Mouse (Mus musculus) CH12.LX (cell line): ENCODE results near the gene Coro7. TPM values are rescaled to one million over a fixed set of nuclear protein-coding genes. Genes with fewer than 3 reads are reported as not detected.

ENCODE experiments used
- DNase-seq: peaks from one replicate; pipeline ENCODE4 v3.0.0-alpha.2; 2013; ENCODE audit errors: extremely low read depth
- H3K27ac ChIP-seq: 2 replicates; pipeline ENCODE4 v1.5.1; 2012; ENCODE audit warnings: low read depth, mild to moderate bottlenecking, control low read depth, moderate library complexity; ENCODE audit not compliant: insufficient read depth
- H3K27me3 ChIP-seq: replicated peaks from 2 replicates; pipeline ENCODE3; 2012; ENCODE audit warnings: inconsistent platforms
- H3K36me3 ChIP-seq, 2 experiments: replicated peaks in 1 of 2; 2 replicates each; pipeline versions ENCODE3 to v1.6.1; 2012; ENCODE audit warnings: inconsistent platforms in 1 of 2, low read length in 1 of 2, mild to moderate bottlenecking in 1 of 2, mixed read lengths in 1 of 2, moderate library complexity in 1 of 2; ENCODE audit not compliant: control insufficient read depth in 1 of 2, insufficient read depth in 1 of 2
- H3K4me1 ChIP-seq, 2 experiments: 2 replicates each; pipeline ENCODE4 v1.6.1; 2012; ENCODE audit warnings: inconsistent platforms in 1 of 2, moderate library complexity in 1 of 2; ENCODE audit not compliant: insufficient read depth in 2 of 2, control insufficient read depth in 1 of 2
- H3K4me2 ChIP-seq: 2 replicates; pipeline ENCODE4 v1.6.1; 2012; ENCODE audit warnings: low read depth, mild to moderate bottlenecking, control low read depth; ENCODE audit not compliant: poor library complexity, insufficient read depth, severe bottlenecking
- H3K4me3 ChIP-seq, 3 experiments: fragments of 150-350 bp in 1 of 3; sonication (generic) in 1 of 3; replicated peaks in 1 of 3; 2 replicates each; pipeline versions ENCODE3 to v1.5.1; 2011 to 2012; ENCODE audit warnings: low read depth in 2 of 3, low read length in 2 of 3, mild to moderate bottlenecking in 2 of 3, moderate library complexity in 2 of 3, control low read depth in 1 of 3, improper control_type of control experiment in 1 of 3, inconsistent platforms in 1 of 3, mixed read lengths in 1 of 3; ENCODE audit not compliant: poor library complexity in 1 of 3
- H3K79me2 ChIP-seq: replicated peaks from 2 replicates; pipeline ENCODE4 v1.6.1; 2012; ENCODE audit warnings: mild to moderate bottlenecking, moderate library complexity; ENCODE audit not compliant: control insufficient read depth, poor library complexity, insufficient read depth, severe bottlenecking; ENCODE audit errors: extremely low read depth
- H3K9ac ChIP-seq: 2 replicates; pipeline ENCODE4 v1.6.1; 2012; ENCODE audit warnings: low read depth, mild to moderate bottlenecking, control low read depth, moderate library complexity; ENCODE audit not compliant: insufficient read depth
- H3K9me3 ChIP-seq: replicated peaks from 2 replicates; pipeline ENCODE3; 2012; ENCODE audit warnings: low read length, inconsistent platforms, mixed read lengths
- BHLHE40 ChIP-seq: IDR thresholded peaks from 2 replicates; pipeline ENCODE4 v1.6.1; 2011; ENCODE audit warnings: mild to moderate bottlenecking, low read depth, low read length, improper control_type of control experiment
- EP300 ChIP-seq: IDR thresholded peaks from 2 replicates; pipeline ENCODE4 v1.6.1; 2011; ENCODE audit warnings: low read length, improper control_type of control experiment
- HCFC1 ChIP-seq: IDR thresholded peaks from 2 replicates; pipeline ENCODE4 v1.6.1; 2012; ENCODE audit warnings: low read depth, mild to moderate bottlenecking, inconsistent platforms, low read length, improper control_type of control experiment
- IRF4 ChIP-seq: IDR thresholded peaks from 2 replicates; pipeline ENCODE4 v1.6.1; 2014; ENCODE audit warnings: low read depth, mild to moderate bottlenecking, inconsistent platforms, low read length, improper control_type of control experiment
- KAT2A ChIP-seq: IDR thresholded peaks from 2 replicates; pipeline ENCODE4 v1.6.1; 2012; ENCODE audit warnings: low read length, improper control_type of control experiment, inconsistent platforms; ENCODE audit not compliant: insufficient replicate concordance
- MAFK ChIP-seq: IDR thresholded peaks from 2 replicates; pipeline ENCODE4 v1.6.1; 2011; ENCODE audit warnings: low read length, improper control_type of control experiment; ENCODE audit not compliant: insufficient replicate concordance
- MAX ChIP-seq: IDR thresholded peaks from 2 replicates; pipeline ENCODE4 v1.6.1; 2011; ENCODE audit warnings: low read length, improper control_type of control experiment
- MXI1 ChIP-seq: IDR thresholded peaks from 2 replicates; pipeline ENCODE4 v1.6.1; 2011; ENCODE audit warnings: mild to moderate bottlenecking, low read depth, low read length, improper control_type of control experiment
- POLR2A ChIP-seq: IDR thresholded peaks from 2 replicates; pipeline ENCODE4 v1.6.1; 2011; ENCODE audit warnings: low read depth, mild to moderate bottlenecking, improper control_type of control experiment, low read length
- SIN3A ChIP-seq: IDR thresholded peaks from 2 replicates; pipeline ENCODE4 v1.6.1; 2012; ENCODE audit warnings: low read length, improper control_type of control experiment, inconsistent platforms
- UBTF ChIP-seq: IDR thresholded peaks from 2 replicates; pipeline ENCODE4 v1.6.1; 2012; ENCODE audit warnings: low read depth, mild to moderate bottlenecking, inconsistent platforms, low read length, improper control_type of control experiment, moderate library complexity
- USF2 ChIP-seq: conservative IDR thresholded peaks from 2 replicates; pipeline ENCODE4 v1.6.1; 2011; ENCODE audit warnings: low read depth, low read length, improper control_type of control experiment
- ZNF384 ChIP-seq: IDR thresholded peaks from 2 replicates; pipeline ENCODE4 v1.6.1; 2012; ENCODE audit warnings: low read depth, low read length, improper control_type of control experiment, inconsistent platforms
- dilution Hi-C: fragments of 300-500 bp; cut with MboI; formaldehyde crosslinking; loops from 2 replicates; pipeline ENCODE4 v1.14.3; 2020; ENCODE audit warnings: low sequenced_read_pairs; ENCODE audit not compliant: extremely low pct_unique_long_range_greater_than_20kb, extremely low pct_ligation_motif_present
- in situ Hi-C: fragments of 300-500 bp; cut with MboI; formaldehyde crosslinking; loops from 3 replicates; pipeline ENCODE4 v1.14.3; 2019; ENCODE audit warnings: low sequenced_read_pairs, low pct_ligation_motif_present, low pct_unique_long_range_greater_than_20kb, mixed read lengths
- polyA plus RNA-seq: library from polyadenylated mRNA; unstranded; fragments of >175 nt; gene quantifications from 2 replicates; pipeline ENCODE4 v1.2.1, GENCODE M21; 2012; ENCODE audit warnings: low read depth; ENCODE audit not compliant: insufficient read length
- total RNA-seq, 2 experiments: library from RNA; depleted of rRNA; stranded (reverse); fragments of 300-350 nt in 1 of 2; fragments of >200 nt in 1 of 2; gene quantifications; 2 replicates each; pipeline ENCODE4 v1.2.3; 2012 to 2014

Coro7 gene
- total and polyA plus RNA-seq, 3 experiments = 5.7 to 40.2 (median 20.0) TPM

GRCm38 (mm10) chr16:4727963-4728362 lies 48.4 kb upstream of the Coro7 start:
- Histone ChIP-seq H3K9ac (no peak overlapping the region; the same call in 1 of the 2 replicates), H3K36me3 (peaks cover 0 to 5% of the 10 kb centered on the region in 2 experiments), H3K4me1 (peaks cover 6 to 53% of the 10 kb centered on the region in 2 experiments), H3K27me3 (no peaks in the 10 kb centered on the region), H3K4me3 (peak overlapping the region in 1 of 3 experiments; percentile 20)
- DNase-seq = peak; percentile 47
- TF ChIP-seq EP300 (0 out of 2 replicates have a peak, but pooled peaks have one; percentile 32), MXI1 (0 out of 2 replicates have a peak, but pooled peaks have one; percentile 12), USF2 (no peak)
- TF ChIP-seq, all 38 proteins: peak for 2
- no peak overlapping the region for H3K27ac ChIP-seq
- H3K4me2 ChIP-seq = 0 out of 2 replicates have a peak overlapping the region, but pooled peaks have one; percentile 3
- no peaks in the 10 kb centered on the region for H3K9me3 ChIP-seq
- in situ Hi-C loops (no loop called here), dilution Hi-C loops (no loop called here)
- peaks cover 49% of the 10 kb centered on the region for H3K79me2 ChIP-seq

GRCm38 (mm10) chr16:4727526-4727925 lies 47.9 kb upstream of the Coro7 start:
- dilution Hi-C loops = no loop called here
- TF ChIP-seq MAFK (0 out of 2 replicates have a peak, but pooled peaks have one; percentile 52), ZNF384 (no peak), MAX (no peak)
- TF ChIP-seq, all 38 proteins: peak for 1
- Histone ChIP-seq H3K27me3 (no peaks in the 10 kb centered on the region), H3K79me2 (peaks cover 48% of the 10 kb centered on the region), H3K4me1 (peaks cover 9 to 58% of the 10 kb centered on the region in 2 experiments), H3K4me3 (peak overlapping the region in 2 of 3 experiments; percentile 76 to 80), H3K36me3 (peaks cover 0 to 5% of the 10 kb centered on the region in 2 experiments), H3K27ac (no peak overlapping the region), H3K9me3 (no peaks in the 10 kb centered on the region), H3K4me2 (peak overlapping the region; percentile 70), H3K9ac (no peak overlapping the region; the same call in 1 of the 2 replicates)
- no peak for DNase-seq
- in situ Hi-C loops = no loop called here

GRCm38 (mm10) chr16:4726528-4727128 lies 47.1 kb upstream of the Coro7 start:
- DNase-seq = peak; percentile 54
- peak overlapping the region; percentile 7; the same call in 1 of the 2 replicates for H3K27ac ChIP-seq

More at GRCm38 (mm10) chr16:4726528-4727128, 47.1 kb upstream of the Coro7 start:
- TF ChIP-seq KAT2A = 0 out of 2 replicates have a peak, but pooled peaks have one; percentile 10
- TF ChIP-seq IRF4 = 0 out of 2 replicates have a peak, but pooled peaks have one; percentile 1
- no peak; the same call in 1 of the 2 replicates for TF ChIP-seq BHLHE40
- no peak for TF ChIP-seq HCFC1
- TF ChIP-seq MXI1 = peak; percentile 31
- TF ChIP-seq UBTF = 0 out of 2 replicates have a peak, but pooled peaks have one; percentile 32
- 0 out of 2 replicates have a peak, but pooled peaks have one; percentile 24 for TF ChIP-seq SIN3A
- TF ChIP-seq POLR2A = no peak
- peak overlapping the region; percentile 84 for H3K9ac ChIP-seq
- dilution Hi-C loops = no loop called here
- H3K4me2 ChIP-seq = peak overlapping the region; percentile 89
- peaks cover 41% of the 10 kb centered on the region for H3K79me2 ChIP-seq
- in situ Hi-C loops = no loop called here
- peak overlapping the region; percentile 76 to 80 (median 76) for H3K4me3 ChIP-seq
- peaks cover 9 to 61% of the 10 kb centered on the region in 2 experiments for H3K4me1 ChIP-seq
- H3K27me3 ChIP-seq = no peaks in the 10 kb centered on the region
- H3K36me3 ChIP-seq = peaks cover 0 to 2% of the 10 kb centered on the region in 2 experiments
- H3K9me3 ChIP-seq = no peaks in the 10 kb centered on the region
